Mouse (Mus musculus) gastrocnemius, adult 2 months (tissue): ENCODE data around the gene Ccdc15. TPM values are rescaled to one million over a fixed set of nuclear protein-coding genes. Genes with fewer than 3 reads are reported as not detected.

Source experiments
- DNase-seq: peaks from one replicate; pipeline ENCODE4 v3.0.0; 2022
- H3K27ac ChIP-seq: fragments of 200-600 bp; 2 replicates; pipeline ENCODE4 v1.8.1; 2022; ENCODE audit warnings: mild to moderate bottlenecking
- H3K4me3 ChIP-seq: fragments of 200-600 bp; 2 replicates; pipeline ENCODE4 v1.8.1; 2022; ENCODE audit warnings: mild to moderate bottlenecking, moderate library complexity
- CTCF ChIP-seq: fragments of 200-600 bp; IDR thresholded peaks from 2 replicates; pipeline ENCODE4 v1.8.1; 2022; ENCODE audit warnings: antibody characterized with exemption, mild to moderate bottlenecking, moderate library complexity
- intact Hi-C: fragments of 180-260 bp; cut with DNase I; formaldehyde crosslinking; loops from one replicate; pipeline ENCODE4 v1.15.1; 2025
- total RNA-seq, 2 experiments: library from RNA; stranded (reverse); gene quantifications; 2 replicates each; pipeline ENCODE4 v1.2.3; 2021

Ccdc15 gene
- total RNA-seq, 2 experiments from 2014 or later, result 1.7 to 1.8 TPM

DNA sequence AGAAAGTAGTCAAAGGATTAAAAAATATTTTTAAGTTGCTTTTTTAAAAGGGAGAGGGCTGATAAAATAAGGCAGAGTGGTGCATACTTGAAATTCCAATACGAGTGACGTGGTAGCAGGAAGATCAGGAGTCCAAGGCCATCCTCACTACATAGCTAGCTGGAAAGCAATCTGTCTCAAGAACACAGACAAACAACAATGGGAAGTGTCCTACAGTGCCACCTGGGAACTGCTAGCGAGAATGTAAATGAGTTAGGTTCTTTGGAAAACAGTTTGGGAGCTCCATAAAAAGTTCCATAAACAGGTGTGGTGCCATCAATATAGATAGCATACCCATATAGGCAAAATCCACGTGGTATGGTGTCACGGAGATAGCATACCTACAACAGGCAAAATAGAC, 17.5 kb upstream of the Ccdc15 start:
- intact Hi-C loops, result no loop called here
- Histone ChIP-seq H3K27ac (no peak overlapping the region), H3K4me3 (no peak overlapping the region)
- no peak for TF ChIP-seq CTCF
- DNase-seq, result no peak

DNA sequence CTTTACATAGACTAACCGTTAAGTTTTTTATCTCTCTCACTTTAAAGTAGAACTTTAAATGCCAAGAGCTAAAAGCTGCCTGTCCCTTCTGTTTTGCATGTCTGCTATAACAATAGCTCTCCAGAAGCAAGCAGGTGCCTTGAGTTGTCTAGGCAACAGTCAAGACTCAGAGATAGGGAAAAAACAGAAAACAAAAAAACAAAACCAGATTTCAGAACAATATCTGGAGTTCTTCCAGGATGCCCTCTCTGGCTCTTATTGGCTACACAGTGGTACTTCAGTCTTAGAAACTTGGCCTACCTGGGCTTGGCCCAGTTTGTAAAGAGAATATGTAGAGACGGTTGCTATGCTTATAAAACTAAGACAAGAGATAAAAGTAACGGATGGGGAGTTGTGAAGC, 16.2 kb upstream of the Ccdc15 start:
- intact Hi-C loops, result no loop called here
- Histone ChIP-seq H3K4me3 (no peak overlapping the region), H3K27ac (no peak overlapping the region)
- TF ChIP-seq CTCF, result no peak
- DNase-seq, result no peak

- no peak for DNase-seq
- Histone ChIP-seq H3K4me3 (no peak overlapping the region), H3K27ac (no peak overlapping the region)
- intact Hi-C loops, result no loop called here
- TF ChIP-seq CTCF, result no peak
Observed at GRCm38 (mm10) chr9:37363551-37363950, 15.3 kb upstream of the Ccdc15 start.

DNA sequence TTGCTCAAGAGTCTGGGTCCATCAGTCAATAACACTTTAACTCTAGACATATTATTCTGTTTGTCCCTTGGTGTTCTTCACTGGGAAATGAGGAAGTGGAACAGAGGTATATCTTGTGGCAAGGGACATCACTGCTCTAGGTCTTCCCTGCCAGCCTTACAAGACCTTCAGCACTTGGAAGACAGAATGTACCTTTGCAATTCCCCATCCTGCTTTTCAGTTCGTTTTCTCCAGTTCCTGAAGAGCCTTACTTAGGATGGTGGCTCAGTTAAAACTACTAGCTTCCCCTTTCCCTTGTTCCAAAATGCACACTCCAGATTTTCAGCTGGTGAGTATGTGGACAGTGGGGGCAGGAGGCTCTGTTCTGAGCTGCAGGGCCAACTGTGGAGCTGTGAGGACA, 14.6 kb upstream of the Ccdc15 start:
- DNase-seq, result no peak
- no peak for TF ChIP-seq CTCF
- Histone ChIP-seq H3K27ac (no peak overlapping the region), H3K4me3 (no peak overlapping the region)
- intact Hi-C loops, result no loop called here

- Histone ChIP-seq H3K4me3 (no peak overlapping the region), H3K27ac (no peak overlapping the region)
- no peak for DNase-seq
- no peak for TF ChIP-seq CTCF
- intact Hi-C loops, result no loop called here
Observed at GRCm38 (mm10) chr9:37362084-37362483, 13.9 kb upstream of the Ccdc15 start.

DNA sequence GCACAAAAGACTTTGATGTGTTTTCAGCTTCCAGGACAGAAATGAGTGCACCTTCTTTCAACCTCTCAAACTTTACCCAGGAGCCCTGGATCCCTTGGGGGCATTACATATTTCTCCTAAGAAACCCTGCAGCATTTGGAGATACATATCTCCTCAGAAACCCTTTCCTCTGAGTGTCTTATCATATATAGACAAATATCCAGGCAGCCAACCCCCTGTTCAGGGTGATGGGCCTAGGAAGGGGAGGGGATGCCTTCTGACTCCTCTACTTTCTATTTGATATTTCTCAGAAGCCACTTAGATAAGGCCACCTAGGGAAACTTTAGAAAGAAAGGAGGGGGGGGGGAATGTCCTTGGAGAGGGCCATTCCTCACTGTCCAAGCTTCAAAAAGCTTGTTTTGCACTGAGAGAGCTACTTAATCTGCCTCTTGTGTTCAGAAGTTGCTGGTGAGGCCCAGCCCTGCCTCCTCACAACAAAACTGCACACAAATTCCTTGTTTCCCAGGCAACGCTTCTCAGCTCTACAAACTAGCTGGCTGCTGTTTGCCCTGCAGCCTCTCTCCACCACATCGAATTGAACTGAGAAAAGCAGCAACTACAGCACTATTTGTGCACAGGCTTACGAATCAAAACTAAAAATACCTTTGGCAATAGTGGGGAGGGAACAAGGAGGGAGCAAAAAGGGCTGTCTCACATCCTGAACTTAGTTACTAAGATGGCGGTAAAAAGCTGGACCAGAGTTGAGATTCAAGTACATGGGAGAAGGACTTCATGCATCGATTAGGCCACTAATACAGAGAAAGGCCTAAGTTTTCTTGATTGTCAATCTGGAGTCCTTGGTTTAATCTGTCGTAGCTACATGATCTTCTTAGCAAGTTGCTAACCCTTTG, 11.3 kb upstream of the Ccdc15 start:
- no peak for TF ChIP-seq CTCF
- DNase-seq, result no peak

DNA sequence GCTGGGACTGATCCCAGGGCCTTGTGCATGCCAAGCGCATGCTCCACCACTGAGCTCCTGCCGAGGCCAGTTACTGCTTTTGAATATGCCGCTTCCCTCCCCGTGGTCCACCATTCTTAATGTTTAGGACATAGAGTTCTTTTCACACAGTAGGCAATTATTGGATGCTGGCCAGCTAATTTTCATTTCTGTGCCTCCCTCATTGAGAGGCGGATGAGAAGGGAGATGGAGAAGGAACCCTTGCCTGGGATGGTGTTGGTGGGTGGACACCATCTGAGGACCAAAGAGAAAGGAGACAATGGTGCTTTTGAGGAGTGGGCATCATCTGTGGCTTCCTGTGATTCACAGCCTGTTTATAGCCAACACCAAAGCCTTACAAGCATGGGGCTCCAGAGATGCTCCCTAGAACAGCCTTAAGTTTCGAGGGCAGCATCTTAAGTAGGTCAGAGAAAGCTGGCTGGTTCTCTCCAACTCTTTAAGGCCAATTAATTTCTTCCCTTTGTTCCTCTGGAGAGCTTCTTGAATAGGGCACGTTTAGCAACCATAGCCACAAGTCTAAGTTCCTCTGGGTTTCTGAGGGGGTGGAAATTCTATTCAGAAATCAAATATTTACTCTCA, 10.6 kb upstream of the Ccdc15 start:
- Histone ChIP-seq H3K4me3 (no peak overlapping the region), H3K27ac (peak overlapping the region; percentile 32; the same call in 1 of the 2 replicates)
- no peak for DNase-seq
- TF ChIP-seq CTCF, result no peak
- intact Hi-C loops, result no loop called here

More for the DNA sequence above, 11.3 kb upstream of the Ccdc15 start:
- no peak overlapping the region for H3K4me3 ChIP-seq
- intact Hi-C loops, result no loop called here
- peak overlapping the region; percentile 32; the same call in 1 of the 2 replicates for H3K27ac ChIP-seq

- TF ChIP-seq CTCF, result no peak
- no peak overlapping the region for H3K4me3 ChIP-seq
- DNase-seq, result no peak
- intact Hi-C loops, result no loop called here
- H3K27ac ChIP-seq, result no peak overlapping the region
Observed at GRCm38 (mm10) chr9:37354485-37354884, 6.3 kb upstream of the Ccdc15 start.

DNA sequence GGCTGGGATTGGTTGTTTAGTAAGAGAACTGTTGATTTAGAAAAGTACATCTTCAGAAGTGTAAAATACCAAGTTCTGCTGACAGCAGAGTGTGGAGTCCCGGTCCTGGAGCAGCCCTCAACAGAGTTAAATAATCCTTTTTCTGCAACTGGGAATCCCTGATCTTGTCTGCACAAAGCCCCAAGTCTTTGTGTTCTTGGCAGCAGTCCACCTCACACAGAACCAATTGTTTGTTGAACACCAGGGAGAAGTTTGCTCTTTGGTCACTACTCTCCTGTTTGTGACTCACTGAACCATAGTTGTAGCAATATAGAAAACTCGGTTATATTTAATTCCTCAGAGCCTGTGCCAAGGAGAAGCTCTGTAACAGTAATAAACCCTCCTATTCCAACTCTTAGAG, 3.0 kb upstream of the Ccdc15 start:
- TF ChIP-seq CTCF, result no peak
- intact Hi-C loops, result no loop called here
- H3K27ac ChIP-seq, result no peak overlapping the region
- H3K4me3 ChIP-seq, result no peak overlapping the region
- no peak for DNase-seq

GRCm38 (mm10) chr9:37349050-37349449, 818 bp upstream of the Ccdc15 start:
- peak overlapping the region; percentile 91 for H3K4me3 ChIP-seq
- intact Hi-C loops, result no loop called here
- DNase-seq, result no peak
- no peak for TF ChIP-seq CTCF
- peak overlapping the region; percentile 91 for H3K27ac ChIP-seq

GRCm38 (mm10) chr9:37347184-37347987, 846 bp downstream of the Ccdc15 start:
- peak overlapping the region; percentile 91 for H3K4me3 ChIP-seq
- TF ChIP-seq CTCF, result no peak
- no peak for DNase-seq
- H3K27ac ChIP-seq, result peak overlapping the region; percentile 91
- intact Hi-C loops, result no loop called here

GRCm38 (mm10) chr9:37345406-37345805, 2.8 kb downstream of the Ccdc15 start:
- no peak overlapping the region for H3K27ac ChIP-seq
- no peak for DNase-seq
- intact Hi-C loops, result no loop called here
- no peak overlapping the region for H3K4me3 ChIP-seq
- TF ChIP-seq CTCF, result no peak

GRCm38 (mm10) chr9:37329456-37329855, 18.8 kb downstream of the Ccdc15 start:
- no peak overlapping the region for H3K4me3 ChIP-seq
- intact Hi-C loops, result loop anchor here (5.0 kb wide), 2 partner anchors 152 to 432 kb away; no protein-coding TSS in a partner anchor
- H3K27ac ChIP-seq, result no peak overlapping the region
- DNase-seq, result no peak
- peak; percentile 77 for TF ChIP-seq CTCF
